In the genomic region with DNA sequence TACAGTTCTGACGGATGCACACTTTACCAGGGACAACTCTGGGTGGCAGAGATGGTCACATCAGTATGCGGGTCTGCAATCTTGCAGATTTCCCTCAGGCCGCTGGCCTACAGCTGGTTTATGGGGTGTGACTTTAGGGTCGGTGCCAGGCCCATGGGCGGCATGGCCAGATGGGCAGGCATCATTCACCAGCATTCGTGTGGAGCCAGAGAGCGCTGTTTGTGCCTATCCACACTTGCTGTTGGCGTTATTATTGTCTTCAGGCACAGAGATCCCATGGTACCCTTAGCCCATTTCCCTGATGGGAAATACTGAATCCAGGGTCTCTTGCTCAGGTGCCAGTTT, we compare ENCODE assay signal across 24 mouse cellular contexts. TPM values are rescaled to one million over a fixed set of nuclear protein-coding genes. Genes with fewer than 3 reads are reported as not detected.
DNase-seq lines count a peak whose midpoint lies in the region; ATAC-seq and TF ChIP-seq lines count a peak whose summit lies in the region.
"Had no signal": no experiment of that assay in that cellular context is flagged by ENCODE, and none has a peak within 500 bp of the region (broad histone marks: within the 10 kb centered on the region; RNA-seq: fewer than 3 reads in every experiment).

No protein-coding gene starts in this region.

- peak overlapping the region; percentile 49 for H3K4me2 ChIP-seq in heart, embryonic 15.5 days
- H3K4me2 ChIP-seq in liver, embryonic 11.5 days, result no peak overlapping the region
- H3K4me2 ChIP-seq: embryonic facial prominence, embryonic 13.5 days; hindbrain, embryonic 12.5 days; liver, embryonic 13.5 days; neural tube, embryonic 12.5 days had no signal

- peaks cover 47% of the 10 kb centered on the region for H3K79me2 ChIP-seq in liver, adult 2 months (ENCODE audit: control insufficient read depth, insufficient read depth, low read length)

- intact Hi-C loops in gastrocnemius, adult 2 months (cut with DNase I), result loop anchor here (2.0 to 5.0 kb wide), 2 partner anchors 14 to 38 kb away; a partner anchor contains a TSS

- no peak for TF ChIP-seq CTCF in gastrocnemius, adult 2 months (IDR thresholded peaks at IDR 0.05)
- TF ChIP-seq CTCF in liver, adult 2 months (IDR thresholded peaks at IDR 0.05; ENCODE audit: low read depth, low read length), result no peak

- TF ChIP-seq POLR2A in liver, adult 2 months (IDR thresholded peaks at IDR 0.05; ENCODE audit: extremely low read depth, insufficient read depth, low read length), result no peak

- peaks cover 64% of the 10 kb centered on the region for H3K4me1 ChIP-seq in heart, embryonic 15.5 days (replicated peaks)
- H3K4me1 ChIP-seq in liver, adult 2 months (ENCODE audit: control insufficient read depth, insufficient read depth, low read length), result peaks cover 67% of the 10 kb centered on the region
- H3K4me1 ChIP-seq in liver, embryonic 11.5 days (replicated peaks; ENCODE audit: control insufficient read depth, insufficient read depth, low read length), result peaks cover 58% of the 10 kb centered on the region

- H3K27ac ChIP-seq in gastrocnemius, adult 2 months, result peak overlapping the region; percentile 84
- no peak overlapping the region for H3K27ac ChIP-seq in heart, embryonic 15.5 days
- peak overlapping the region; percentile 52 for H3K27ac ChIP-seq in liver, adult 2 months (replicated peaks; ENCODE audit: insufficient read depth, low read depth, low read length)
- no peak overlapping the region for H3K27ac ChIP-seq in liver, embryonic 11.5 days (ENCODE audit: low read depth, low read length)
- H3K27ac ChIP-seq: embryonic facial prominence, embryonic 13.5 days; hindbrain, embryonic 12.5 days; left cerebral cortex, adult 2 months; liver, embryonic 13.5 days; neural tube, embryonic 12.5 days; stomach, postnatal 0 days had no signal

- no peak overlapping the region for H3K9ac ChIP-seq in heart, embryonic 15.5 days
- H3K9ac ChIP-seq in liver, adult 2 months (ENCODE audit: low read depth, low read length), result peak overlapping the region; percentile 7
- H3K9ac ChIP-seq in liver, embryonic 11.5 days (ENCODE audit: low read depth, low read length), result no peak overlapping the region
- H3K9ac ChIP-seq: embryonic facial prominence, embryonic 13.5 days; hindbrain, embryonic 12.5 days; liver, embryonic 13.5 days; neural tube, embryonic 12.5 days had no signal

- DNase-seq in gastrocnemius, adult 2 months, result peak; percentile 79
- no peak for DNase-seq in gastrocnemius, adult 18-20 months (ENCODE audit: low spot score)
- no peak for DNase-seq in heart, adult 18-20 months
- DNase-seq in liver, adult 2 months (ENCODE audit: extremely low read depth, low read depth, low spot score), result no peak
- DNase-seq in liver, embryonic 11.5 days (ENCODE audit: low spot score), result no peak
- peak; percentile 0 for DNase-seq in T-cell, adult 2 months (ENCODE audit: low spot score)
- no peak for DNase-seq in thymus, postnatal 4 days
- DNase-seq: embryo, embryonic 11 days; kidney, postnatal 4 days; liver, embryonic 13.5 days; midbrain, embryonic 14.5 days; right cerebral cortex, postnatal 14 days; thymus, adult 2 months had no signal

- ATAC-seq in heart, embryonic 15.5 days (replicated peaks; ENCODE audit: insufficient number of reproducible peaks, insufficient read depth, low FRiP score, low read depth), result no peak
- no peak for ATAC-seq in liver, embryonic 11.5 days (replicated peaks; ENCODE audit: low FRiP score)
- ATAC-seq: forebrain, embryonic 14.5 days; intestine, postnatal 0 days had no signal

- no peaks in the 10 kb centered on the region for H3K27me3 ChIP-seq in heart, embryonic 15.5 days
- H3K27me3 ChIP-seq in liver, adult 2 months (ENCODE audit: control insufficient read depth, insufficient read depth, low read length), result no peaks in the 10 kb centered on the region
- H3K27me3 ChIP-seq in liver, embryonic 11.5 days (replicated peaks; ENCODE audit: control insufficient read depth, insufficient read depth, low read length), result no peaks in the 10 kb centered on the region
- H3K27me3 ChIP-seq: embryonic facial prominence, embryonic 13.5 days; hindbrain, embryonic 12.5 days; liver, embryonic 13.5 days; neural tube, embryonic 12.5 days had no signal

- H3K36me3 ChIP-seq in heart, embryonic 15.5 days, result no peaks in the 10 kb centered on the region
- no peaks in the 10 kb centered on the region for H3K36me3 ChIP-seq in liver, adult 2 months (ENCODE audit: control insufficient read depth, insufficient read depth, low read length)
- H3K36me3 ChIP-seq in liver, embryonic 11.5 days (ENCODE audit: control insufficient read depth, insufficient read depth, low read length), result no peaks in the 10 kb centered on the region; the same call in 1 of the 2 replicates
- H3K36me3 ChIP-seq: embryonic facial prominence, embryonic 13.5 days; hindbrain, embryonic 12.5 days; neural tube, embryonic 12.5 days had no signal

- no peaks in the 10 kb centered on the region for H3K9me3 ChIP-seq in heart, embryonic 15.5 days (replicated peaks)
- no peaks in the 10 kb centered on the region for H3K9me3 ChIP-seq in liver, embryonic 11.5 days (ENCODE audit: control insufficient read depth, low read length)
- H3K9me3 ChIP-seq: embryonic facial prominence, embryonic 13.5 days; hindbrain, embryonic 12.5 days; liver, embryonic 13.5 days; neural tube, embryonic 12.5 days had no signal

- WGBS in heart, embryonic 15.5 days, result 92% methylated on average over 8 of the region's 8 CpGs
- WGBS in liver, adult 2 months, result 25% methylated on average over 8 of the region's 8 CpGs
- WGBS in liver, embryonic 11.5 days, result 89% methylated on average over 8 of the region's 8 CpGs

- H3K4me3 ChIP-seq in gastrocnemius, adult 2 months, result peak overlapping the region; percentile 62
- H3K4me3 ChIP-seq in heart, embryonic 15.5 days, result peak overlapping the region; percentile 28; the same call in 1 of the 2 replicates
- peak overlapping the region; percentile 2; the same call in 1 of the 2 replicates for H3K4me3 ChIP-seq in liver, adult 2 months (ENCODE audit: insufficient read depth, low read depth, low read length)
- H3K4me3 ChIP-seq in liver, embryonic 11.5 days (ENCODE audit: low read depth, low read length), result no peak overlapping the region
- H3K4me3 ChIP-seq: embryonic facial prominence, embryonic 13.5 days; erythroblast, embryonic 14.5 days; hindbrain, embryonic 12.5 days; left cerebral cortex, adult 2 months; liver, embryonic 13.5 days; neural tube, embryonic 12.5 days had no signal

RNA-seq across cellular contexts. Expression of a gene that starts 14.0 kb away (rescaled TPM):
- 10 to 100 TPM; 12.6 to 25.4 TPM for total RNA-seq in gastrocnemius, adult 2 months (2021)
- total RNA-seq in gastrocnemius, adult 18-20 months (2021), result 10 to 100 TPM; 16.0 to 22.4 TPM
- 38.5 and 47.8 TPM in 2 replicates for polyA plus RNA-seq in heart, embryonic 15.5 days (2015; fragmentation: Nextera tagmentation; extraction: Ambion mirVana)
- total RNA-seq in heart, adult 18-20 months (2021), result 10 to 100 TPM; 47.1 to 50.0 TPM
- total RNA-seq in liver, adult 2 months (2014; rRNA removed), result 27.7 and 38.9 TPM in 2 replicates
- polyA plus RNA-seq in liver, adult 2 months (2012; rRNA removed), result 30.2 and 35.7 TPM in 2 replicates
- 66.0 and 66.7 TPM in 2 replicates for polyA plus RNA-seq in liver, embryonic 11.5 days (2014; fragmentation: Nextera tagmentation; extraction: Ambion mirVana)

RNA-seq across cellular contexts. Expression of a gene that starts 34.9 kb away (rescaled TPM):
- total RNA-seq in gastrocnemius, adult 2 months (2021), result 1 to 10 TPM; 1.6 to 3.7 TPM
- total RNA-seq in gastrocnemius, adult 18-20 months (2021), result 1 to 10 TPM; 1.2 to 1.9 TPM
- 1.6 and 2.1 TPM in 2 replicates for polyA plus RNA-seq in heart, embryonic 15.5 days (2015; fragmentation: Nextera tagmentation; extraction: Ambion mirVana)
- 1 to 10 TPM; 2.0 to 3.1 TPM for total RNA-seq in heart, adult 18-20 months (2021)
- total RNA-seq in liver, adult 2 months (2014; rRNA removed), result not detected in 2 replicates
- not detected in 2 replicates for polyA plus RNA-seq in liver, adult 2 months (2012; rRNA removed)
- 0.31 and 0.45 TPM in 2 replicates for polyA plus RNA-seq in liver, embryonic 11.5 days (2014; fragmentation: Nextera tagmentation; extraction: Ambion mirVana)
- total RNA-seq: ES-E14; megakaryocyte-erythroid progenitor cell, adult 5-6 weeks had no signal
- polyA plus RNA-seq: erythroblast, embryonic 14.5 days had no signal

RNA-seq across cellular contexts. Expression of a gene that starts 35.6 kb away (rescaled TPM):
- 10 to 100 TPM; 10.6 to 15.5 TPM for total RNA-seq in gastrocnemius, adult 2 months (2021)
- 10 to 100 TPM; 13.0 to 13.2 TPM for total RNA-seq in gastrocnemius, adult 18-20 months (2021)
- polyA plus RNA-seq in heart, embryonic 15.5 days (2015; fragmentation: Nextera tagmentation; extraction: Ambion mirVana), result 15.2 and 19.6 TPM in 2 replicates
- 10 to 100 TPM; 20.5 to 20.8 TPM for total RNA-seq in heart, adult 18-20 months (2021)
- total RNA-seq in liver, adult 2 months (2014; rRNA removed), result 7.7 and 9.7 TPM in 2 replicates
- polyA plus RNA-seq in liver, adult 2 months (2012; rRNA removed), result 18.6 and 19.1 TPM in 2 replicates
- polyA plus RNA-seq in liver, embryonic 11.5 days (2014; fragmentation: Nextera tagmentation; extraction: Ambion mirVana), result 24.5 and 30.5 TPM in 2 replicates

RNA-seq across cellular contexts. Expression of a gene that starts 38.2 kb away (rescaled TPM):
- under 1 TPM in 1 of 2 experiments, not detected in 1; 0.86 TPM for total RNA-seq in gastrocnemius, adult 2 months (2021)
- under 1 TPM; 0.57 to 0.68 TPM for total RNA-seq in gastrocnemius, adult 18-20 months (2021)
- 1.2 and 1.4 TPM in 2 replicates for polyA plus RNA-seq in heart, embryonic 15.5 days (2015; fragmentation: Nextera tagmentation; extraction: Ambion mirVana)
- total RNA-seq in heart, adult 18-20 months (2021), result 1 to 10 TPM; 5.7 to 6.6 TPM
- total RNA-seq in liver, adult 2 months (2014; rRNA removed), result 0.27 and 0.37 TPM in 2 replicates
- polyA plus RNA-seq in liver, adult 2 months (2012; rRNA removed), result 0.17 and 0.52 TPM in 2 replicates
- polyA plus RNA-seq in liver, embryonic 11.5 days (2014; fragmentation: Nextera tagmentation; extraction: Ambion mirVana), result 0.84 and 1.3 TPM in 2 replicates
- total RNA-seq: megakaryocyte-erythroid progenitor cell, adult 5-6 weeks had no signal
- polyA plus RNA-seq: erythroblast, embryonic 14.5 days had no signal

RNA-seq across cellular contexts. Expression of a gene that starts 52.3 kb away (rescaled TPM):
- 1 to 10 TPM; 4.2 to 5.6 TPM for total RNA-seq in gastrocnemius, adult 2 months (2021)
- total RNA-seq in gastrocnemius, adult 18-20 months (2021), result 1 to 10 TPM; 4.3 to 5.0 TPM
- polyA plus RNA-seq in heart, embryonic 15.5 days (2015; fragmentation: Nextera tagmentation; extraction: Ambion mirVana), result 20.7 and 28.8 TPM in 2 replicates
- 10 to 100 TPM in 1 of 2 experiments, 1 to 10 TPM in 1; 6.8 to 10.0 TPM for total RNA-seq in heart, adult 18-20 months (2021)
- total RNA-seq in liver, adult 2 months (2014; rRNA removed), result 12.3 and 19.3 TPM in 2 replicates
- 26.3 and 30.0 TPM in 2 replicates for polyA plus RNA-seq in liver, adult 2 months (2012; rRNA removed)
- 35.3 and 36.5 TPM in 2 replicates for polyA plus RNA-seq in liver, embryonic 11.5 days (2014; fragmentation: Nextera tagmentation; extraction: Ambion mirVana)

Comparison
In these comparisons a context has a peak if more than half of its experiments do, and no peak if none do; other contexts are left out.
1. DNase-seq: peak in gastrocnemius, adult 2 months (single experiment) and T-cell, adult 2 months (single experiment); none in gastrocnemius, adult 18-20 months (single experiment), heart, adult 18-20 months (0 of 2), liver, adult 2 months (single experiment), liver, embryonic 11.5 days (single experiment) and thymus, postnatal 4 days (single experiment).
2. H3K27ac ChIP-seq: peak in gastrocnemius, adult 2 months (single experiment) and liver, adult 2 months (single experiment); none in heart, embryonic 15.5 days (single experiment) and liver, embryonic 11.5 days (single experiment).